Mouse (Mus musculus) midbrain, embryonic 10.5 days (tissue): Measurements from ENCODE around the gene Ulk4. TPM values are rescaled to one million over a fixed set of nuclear protein-coding genes. Genes with fewer than 3 reads are reported as not detected.

Source experiments
- DNase-seq: peaks from one replicate; pipeline ENCODE4 v3.0.0-alpha.2; 2017; ENCODE audit warnings: low spot score
- H3K27ac ChIP-seq: fragments of 300-500 bp; sonication (generic); replicated peaks from 2 replicates; pipeline ENCODE4 v1.5.1; 2016; ENCODE audit warnings: mild to moderate bottlenecking
- H3K27me3 ChIP-seq: fragments of 300-500 bp; sonication (generic); 2 replicates; pipeline ENCODE4 v1.6.1; 2016; ENCODE audit warnings: low read depth, mild to moderate bottlenecking; ENCODE audit not compliant: poor library complexity, severe bottlenecking
- H3K36me3 ChIP-seq: fragments of 300-500 bp; sonication (generic); 2 replicates; pipeline ENCODE4 v1.6.1; 2016; ENCODE audit warnings: mild to moderate bottlenecking, moderate library complexity
- H3K4me1 ChIP-seq: fragments of 300-500 bp; sonication (generic); 2 replicates; pipeline ENCODE4 v1.6.1; 2016
- H3K4me3 ChIP-seq: fragments of 300-500 bp; sonication (generic); 2 replicates; pipeline ENCODE4 v1.5.1; 2016; ENCODE audit warnings: mild to moderate bottlenecking, moderate library complexity
- H3K9me3 ChIP-seq: fragments of 300-500 bp; sonication (generic); replicated peaks from 2 replicates; pipeline ENCODE4 v1.6.1; 2016; ENCODE audit warnings: mild to moderate bottlenecking
- WGBS: fragments of 180-500 bp; shearing (Covaris S2); methylation state at CpG from one replicate; pipeline ENCODE4 v1.1.7; 2016; 5-methylcytosine and 5-hydroxymethylcytosine counted together
- polyA plus RNA-seq: library from polyadenylated mRNA; unstranded; fragments of >200 nt; fragmentation: Nextera tagmentation; extraction: Ambion mirVana; gene quantifications from 2 replicates; pipeline ENCODE4 v1.2.1, GENCODE M21; 2016

Ulk4 gene
- polyA plus RNA-seq, 1 experiment from 2014 or later: 147 TPM

DNA sequence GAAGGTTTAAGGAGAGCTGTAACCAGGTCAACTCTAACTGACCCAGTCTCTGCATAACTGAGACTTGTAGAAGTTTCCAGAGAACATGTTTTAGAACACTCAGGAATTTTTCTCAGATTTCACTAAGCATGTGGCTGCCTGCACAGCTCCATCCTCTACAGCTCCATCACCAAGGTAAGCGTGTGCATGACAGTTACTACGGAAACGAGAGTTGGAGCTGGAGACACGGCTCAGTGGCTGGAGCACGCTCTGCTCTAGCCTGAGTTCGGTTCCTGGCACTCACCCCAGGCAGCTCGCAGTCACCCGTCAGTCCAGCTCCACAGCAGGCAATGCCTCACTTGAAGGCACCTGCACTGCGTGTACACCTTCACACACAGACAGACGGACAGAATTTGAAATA, 175.5 kb downstream of the Ulk4 start:
- 89% methylated on average over 10 of the region's 10 CpGs for WGBS

GRCm38 (mm10) chr9:121099453-121099852, 177.5 kb downstream of the Ulk4 start:
- no peak overlapping the region for H3K27ac ChIP-seq
- 92% methylated on average over 10 of the region's 10 CpGs for WGBS

More for the DNA sequence above, 175.5 kb downstream of the Ulk4 start:
- Histone ChIP-seq H3K27ac (no peak overlapping the region), H3K4me3 (no peak overlapping the region), H3K27me3 (no peaks in the 10 kb centered on the region), H3K9me3 (no peaks in the 10 kb centered on the region), H3K4me1 (peaks cover 13% of the 10 kb centered on the region), H3K36me3 (no peaks in the 10 kb centered on the region)
- DNase-seq: no peak

DNA sequence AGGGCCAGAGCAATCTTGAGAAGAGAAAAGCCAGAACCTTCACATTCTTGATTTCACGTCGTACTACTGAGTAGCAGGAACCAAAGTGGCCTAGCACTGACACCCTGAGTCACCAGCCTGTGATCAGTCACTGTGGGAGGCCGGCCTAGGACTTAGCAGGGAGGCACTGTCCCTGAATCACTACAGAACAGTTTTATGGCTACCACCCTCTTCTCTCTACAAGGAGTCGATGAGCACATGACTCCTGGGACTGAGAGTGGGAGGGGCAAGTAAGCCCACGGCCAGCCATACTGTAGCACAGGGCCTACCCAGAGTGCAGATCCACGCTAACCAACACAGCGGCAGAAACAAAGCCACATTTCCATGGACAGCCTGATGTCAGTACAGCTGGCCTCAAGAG, 183.2 kb downstream of the Ulk4 start:
- Histone ChIP-seq H3K4me3 (no peak overlapping the region), H3K36me3 (no peaks in the 10 kb centered on the region), H3K27me3 (no peaks in the 10 kb centered on the region), H3K27ac (no peak overlapping the region), H3K4me1 (peaks cover 12% of the 10 kb centered on the region), H3K9me3 (no peaks in the 10 kb centered on the region)
- 89% methylated on average over 7 of the region's 7 CpGs for WGBS
- DNase-seq: no peak

More at GRCm38 (mm10) chr9:121099453-121099852, 177.5 kb downstream of the Ulk4 start:
- no peak for DNase-seq
- Histone ChIP-seq H3K4me1 (peaks cover 13% of the 10 kb centered on the region), H3K9me3 (no peaks in the 10 kb centered on the region), H3K36me3 (no peaks in the 10 kb centered on the region), H3K27me3 (no peaks in the 10 kb centered on the region), H3K4me3 (no peak overlapping the region)

DNA sequence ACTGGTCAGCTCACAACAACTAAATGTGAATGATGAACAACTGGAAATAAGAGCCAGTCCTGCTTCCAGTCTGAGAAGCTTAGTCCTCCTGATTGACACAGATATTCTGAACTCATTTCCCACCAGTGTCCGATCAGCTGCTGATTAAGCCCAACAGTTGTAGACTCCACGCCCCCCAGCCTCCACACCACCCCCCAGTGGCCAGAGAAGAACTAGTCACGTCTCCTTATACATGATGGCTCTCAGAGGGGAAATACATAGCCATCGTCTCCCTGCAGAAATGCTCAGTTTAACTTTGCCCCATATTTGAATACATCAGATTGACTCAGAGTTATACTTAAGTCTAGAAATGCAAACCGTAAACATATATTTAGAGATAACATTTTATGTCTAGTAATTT, 184.4 kb downstream of the Ulk4 start:
- 88% methylated on average over 5 of the region's 5 CpGs for WGBS
- H3K36me3 ChIP-seq: no peaks in the 10 kb centered on the region
- H3K27me3 ChIP-seq: no peaks in the 10 kb centered on the region
- DNase-seq: no peak
- no peak overlapping the region for H3K27ac ChIP-seq
- no peak overlapping the region for H3K4me3 ChIP-seq
- H3K9me3 ChIP-seq: no peaks in the 10 kb centered on the region
- H3K4me1 ChIP-seq: no peaks in the 10 kb centered on the region; the same call in 1 of the 2 replicates

DNA sequence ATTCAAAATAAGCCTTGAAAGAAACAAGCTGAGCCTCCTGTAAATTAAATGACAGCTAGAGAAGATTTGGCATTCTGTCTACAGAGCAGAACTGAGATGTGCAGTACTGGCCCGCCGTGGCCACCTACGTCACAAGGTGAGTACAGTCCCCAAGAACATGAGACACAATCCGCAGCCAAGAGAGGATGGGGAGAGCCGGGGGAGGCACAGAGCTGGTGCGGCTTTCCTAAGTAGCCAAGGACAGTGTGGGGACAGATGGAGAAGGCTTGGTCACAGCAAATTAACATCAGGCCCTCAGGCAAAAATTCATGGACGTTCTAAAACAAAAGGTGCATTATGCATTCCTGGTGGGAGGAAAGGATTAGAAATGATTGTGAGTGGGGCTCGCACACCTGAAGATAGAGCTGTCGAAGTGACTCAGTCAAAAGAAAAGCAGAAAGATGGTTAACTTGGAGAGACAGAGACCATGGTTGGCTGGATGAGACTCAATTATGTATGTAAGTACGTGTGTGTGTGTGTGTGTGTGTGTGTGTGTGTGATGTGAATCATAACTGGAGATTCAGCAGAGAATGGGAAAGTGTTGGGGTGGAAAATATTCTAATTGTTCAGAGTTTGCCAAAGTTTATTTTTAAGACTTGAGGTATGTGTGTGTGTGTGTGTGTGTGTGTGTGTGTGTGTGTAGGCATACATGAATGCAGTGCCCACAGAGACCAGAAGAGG, 185.8 kb downstream of the Ulk4 start:
- no peaks in the 10 kb centered on the region for H3K27me3 ChIP-seq

DNA sequence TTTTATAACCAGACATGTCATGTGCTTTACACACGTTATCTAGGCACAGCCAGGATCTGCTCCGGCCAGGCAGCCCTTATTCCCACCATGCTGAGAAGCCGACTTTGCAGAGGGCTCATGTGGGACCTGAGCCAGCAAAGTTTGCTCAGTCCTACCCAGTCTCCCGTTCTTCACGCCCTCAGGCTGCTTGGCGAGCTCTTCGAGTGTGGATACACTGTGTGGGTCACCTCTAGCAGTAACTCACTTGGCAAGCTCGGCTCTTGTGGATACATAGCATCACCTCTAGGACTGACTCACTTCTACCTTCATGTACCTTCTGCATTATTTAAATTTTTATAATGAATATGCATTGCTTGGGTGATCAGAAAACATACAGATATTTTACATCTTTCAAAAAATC, 189.3 kb downstream of the Ulk4 start:
- H3K9me3 ChIP-seq: no peaks in the 10 kb centered on the region
- DNase-seq: no peak
- H3K4me1 ChIP-seq: peaks cover 7% of the 10 kb centered on the region
- WGBS: 89% methylated on average over 8 of the region's 8 CpGs
- H3K27me3 ChIP-seq: no peaks in the 10 kb centered on the region
- H3K4me3 ChIP-seq: no peak overlapping the region
- no peak overlapping the region for H3K27ac ChIP-seq
- no peaks in the 10 kb centered on the region for H3K36me3 ChIP-seq

More for the DNA sequence above, 185.8 kb downstream of the Ulk4 start:
- WGBS: 89% methylated on average over 10 of the region's 10 CpGs
- no peak for DNase-seq
- no peaks in the 10 kb centered on the region for H3K9me3 ChIP-seq
- H3K4me1 ChIP-seq: no peaks in the 10 kb centered on the region
- no peaks in the 10 kb centered on the region for H3K36me3 ChIP-seq
- no peak overlapping the region for H3K4me3 ChIP-seq
- H3K27ac ChIP-seq: no peak overlapping the region

DNA sequence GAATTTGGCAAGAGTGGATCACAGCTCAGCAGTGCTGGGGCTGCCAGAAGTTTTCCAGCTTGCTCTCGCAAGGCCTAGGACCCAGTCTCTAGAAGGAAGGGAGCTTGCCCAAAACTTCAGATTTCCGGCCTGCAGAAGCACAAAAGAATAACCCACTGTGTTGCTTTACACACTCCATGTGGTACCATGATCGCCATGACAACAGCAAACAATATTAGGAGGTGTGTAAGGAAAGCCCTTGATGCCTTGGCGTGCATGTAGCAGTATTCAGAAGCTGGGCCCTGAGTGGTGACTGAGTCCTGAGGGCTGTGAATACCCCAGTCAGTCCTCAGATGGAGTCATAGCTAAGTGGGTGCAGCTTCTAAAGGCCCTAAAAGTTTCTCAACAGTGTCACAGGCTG, 192.8 kb downstream of the Ulk4 start:
- no peak overlapping the region for H3K4me3 ChIP-seq
- 71% methylated on average over 4 of the region's 4 CpGs for WGBS
- H3K4me1 ChIP-seq: peaks cover 14% of the 10 kb centered on the region
- no peaks in the 10 kb centered on the region for H3K9me3 ChIP-seq
- no peak overlapping the region for H3K27ac ChIP-seq
- H3K36me3 ChIP-seq: no peaks in the 10 kb centered on the region
- DNase-seq: no peak
- H3K27me3 ChIP-seq: no peaks in the 10 kb centered on the region

DNA sequence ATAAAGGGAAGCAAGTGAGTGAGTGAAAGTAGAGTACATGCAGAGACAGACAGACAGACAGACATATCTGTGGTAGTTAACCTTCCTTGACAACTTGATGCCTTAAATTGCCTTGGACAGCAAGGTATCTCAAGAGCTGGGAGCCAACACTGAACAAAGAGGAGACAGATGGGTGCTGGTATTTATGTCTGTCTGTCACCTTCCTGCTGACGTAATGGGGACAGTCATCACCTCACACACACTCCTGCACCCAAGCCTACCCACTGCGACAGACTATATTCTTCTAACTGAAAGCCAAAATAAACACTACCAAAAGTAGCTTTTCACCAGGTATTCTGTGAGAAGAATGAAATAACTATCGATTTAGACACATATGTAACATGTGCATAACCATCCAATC, 196.2 kb downstream of the Ulk4 start:
- no peak overlapping the region for H3K4me3 ChIP-seq
- no peak for DNase-seq
- H3K36me3 ChIP-seq: no peaks in the 10 kb centered on the region
- no peaks in the 10 kb centered on the region for H3K9me3 ChIP-seq
- 87% methylated on average over 3 of the region's 3 CpGs for WGBS
- H3K27ac ChIP-seq: no peak overlapping the region
- H3K27me3 ChIP-seq: no peaks in the 10 kb centered on the region
- peaks cover 25% of the 10 kb centered on the region for H3K4me1 ChIP-seq

- WGBS: 88% methylated on average over 10 of the region's 10 CpGs
- Histone ChIP-seq H3K27me3 (no peaks in the 10 kb centered on the region), H3K27ac (no peak overlapping the region), H3K4me1 (peaks cover 29% of the 10 kb centered on the region), H3K9me3 (no peaks in the 10 kb centered on the region), H3K4me3 (no peak overlapping the region), H3K36me3 (no peaks in the 10 kb centered on the region)
- no peak for DNase-seq
These were observed 196.6 kb downstream of the Ulk4 start for GRCm38 (mm10) chr9:121080413-121080812.

- H3K9me3 ChIP-seq: no peaks in the 10 kb centered on the region
- no peaks in the 10 kb centered on the region for H3K27me3 ChIP-seq
- H3K4me3 ChIP-seq: no peak overlapping the region
- DNase-seq: no peak
- H3K36me3 ChIP-seq: no peaks in the 10 kb centered on the region
- 63% methylated on average over 9 of the region's 9 CpGs for WGBS
- peaks cover 31% of the 10 kb centered on the region for H3K4me1 ChIP-seq
- H3K27ac ChIP-seq: peak overlapping the region; percentile 50; the same call in 1 of the 2 replicates
These were observed 197.5 kb downstream of the Ulk4 start for GRCm38 (mm10) chr9:121079388-121080088.

- no peak overlapping the region for H3K27ac ChIP-seq
- H3K9me3 ChIP-seq: no peaks in the 10 kb centered on the region
- no peaks in the 10 kb centered on the region for H3K36me3 ChIP-seq
- H3K27me3 ChIP-seq: no peaks in the 10 kb centered on the region
- DNase-seq: no peak
- peaks cover 48% of the 10 kb centered on the region for H3K4me1 ChIP-seq
- H3K4me3 ChIP-seq: no peak overlapping the region
- WGBS: 46% methylated on average over 12 of the region's 12 CpGs
These were observed 200.7 kb downstream of the Ulk4 start for GRCm38 (mm10) chr9:121076291-121076690.

- 88% methylated on average over 4 of the region's 4 CpGs for WGBS
- peaks cover 47% of the 10 kb centered on the region for H3K4me1 ChIP-seq
- no peaks in the 10 kb centered on the region for H3K27me3 ChIP-seq
- no peak for DNase-seq
- H3K9me3 ChIP-seq: no peaks in the 10 kb centered on the region
- H3K36me3 ChIP-seq: no peaks in the 10 kb centered on the region
- H3K27ac ChIP-seq: no peak overlapping the region
- H3K4me3 ChIP-seq: no peak overlapping the region
These were observed 201.8 kb downstream of the Ulk4 start for GRCm38 (mm10) chr9:121075246-121075645.

GRCm38 (mm10) chr9:121074726-121075125, 202.3 kb downstream of the Ulk4 start:
- no peaks in the 10 kb centered on the region for H3K9me3 ChIP-seq
- DNase-seq: no peak
- WGBS: 81% methylated on average over 3 of the region's 3 CpGs
- H3K27ac ChIP-seq: 0 out of 2 replicates have a peak overlapping the region, but pooled peaks have one; percentile 46
- H3K27me3 ChIP-seq: no peaks in the 10 kb centered on the region
- peaks cover 43% of the 10 kb centered on the region for H3K4me1 ChIP-seq
- H3K36me3 ChIP-seq: no peaks in the 10 kb centered on the region
- no peak overlapping the region for H3K4me3 ChIP-seq
